Comparison of ENCODE assay signal across 11 mouse cellular contexts in genomic region chr8:121952800-121953199, GRCm38 (mm10). TPM values are rescaled to one million over a fixed set of nuclear protein-coding genes. Genes with fewer than 3 reads are reported as not detected.
DNase-seq lines count a peak whose midpoint lies in the region; ATAC-seq lines count a peak whose summit lies in the region.
"Had no signal": no experiment of that assay in that cellular context is flagged by ENCODE, and none has a peak within 500 bp of the region (broad histone marks: within the 10 kb centered on the region; RNA-seq: fewer than 3 reads in every experiment).

No protein-coding gene starts in this region.

- H3K9me3 ChIP-seq in kidney, embryonic 14.5 days (ENCODE audit: control insufficient read depth, low read length): no peaks in the 10 kb centered on the region
- no peaks in the 10 kb centered on the region for H3K9me3 ChIP-seq in embryonic facial prominence, embryonic 14.5 days (ENCODE audit: control insufficient read depth, low read length)
- no peaks in the 10 kb centered on the region for H3K9me3 ChIP-seq in midbrain, embryonic 11.5 days (ENCODE audit: control insufficient read depth, low read length)

- no peak overlapping the region for H3K27ac ChIP-seq in kidney, embryonic 14.5 days (ENCODE audit: low read depth, low read length)
- no peak overlapping the region for H3K27ac ChIP-seq in embryonic facial prominence, embryonic 14.5 days (replicated peaks; ENCODE audit: low read depth, low read length)
- no peak overlapping the region for H3K27ac ChIP-seq in midbrain, embryonic 11.5 days (ENCODE audit: low read depth, low read length)

- no peak overlapping the region for H3K4me2 ChIP-seq in kidney, embryonic 14.5 days (replicated peaks; ENCODE audit: low read depth, low read length)
- peak overlapping the region; percentile 80 for H3K4me2 ChIP-seq in embryonic facial prominence, embryonic 14.5 days (ENCODE audit: low read depth, low read length)
- no peak overlapping the region; the same call in 1 of the 2 replicates for H3K4me2 ChIP-seq in midbrain, embryonic 11.5 days

- H3K4me1 ChIP-seq in kidney, embryonic 14.5 days (ENCODE audit: control insufficient read depth, insufficient read depth, low read length): peaks cover 46% of the 10 kb centered on the region
- peaks cover 18% of the 10 kb centered on the region for H3K4me1 ChIP-seq in embryonic facial prominence, embryonic 14.5 days (ENCODE audit: control insufficient read depth, insufficient read depth, low read length)
- H3K4me1 ChIP-seq in midbrain, embryonic 11.5 days (ENCODE audit: control insufficient read depth, insufficient read depth, low read length): peaks cover 19% of the 10 kb centered on the region

- no peak for ATAC-seq in kidney, embryonic 14.5 days (ENCODE audit: low FRiP score, low TSS enrichment)
- ATAC-seq in embryonic facial prominence, embryonic 14.5 days (ENCODE audit: low read depth): no peak
- no peak for ATAC-seq in midbrain, embryonic 11.5 days (ENCODE audit: low FRiP score)

- H3K4me3 ChIP-seq in kidney, embryonic 14.5 days (ENCODE audit: low read length): no peak overlapping the region
- no peak overlapping the region for H3K4me3 ChIP-seq in embryonic facial prominence, embryonic 14.5 days (ENCODE audit: low read depth, low read length)
- no peak overlapping the region for H3K4me3 ChIP-seq in midbrain, embryonic 11.5 days (ENCODE audit: low read depth, low read length)

- DNase-seq in kidney, adult 11 months: peak; percentile 58
- DNase-seq in embryonic facial prominence, embryonic 14.5 days (ENCODE audit: low spot score): no peak
- peak; percentile 47 for DNase-seq in kidney, adult 18-20 months
- peak; percentile 44 for DNase-seq in midbrain, embryonic 11.5 days (ENCODE audit: low spot score, missing footprints)
- no peak for DNase-seq in adrenal gland, postnatal 25 days
- no peak for DNase-seq in gastrocnemius, postnatal 10 days
- DNase-seq in right cerebral cortex, adult 18-20 months: no peak
- DNase-seq: cerebellum, adult 18-20 months; layer of hippocampus, postnatal 36 days had no signal

- no peaks in the 10 kb centered on the region for H3K27me3 ChIP-seq in kidney, embryonic 14.5 days (ENCODE audit: control insufficient read depth, insufficient read depth, low read length)
- no peaks in the 10 kb centered on the region for H3K27me3 ChIP-seq in embryonic facial prominence, embryonic 14.5 days (replicated peaks; ENCODE audit: control insufficient read depth, insufficient read depth, low read length)
- no peaks in the 10 kb centered on the region for H3K27me3 ChIP-seq in midbrain, embryonic 11.5 days (ENCODE audit: control insufficient read depth, insufficient read depth, low read length)

- H3K9ac ChIP-seq in kidney, embryonic 14.5 days (ENCODE audit: low read depth, low read length): no peak overlapping the region
- no peak overlapping the region for H3K9ac ChIP-seq in embryonic facial prominence, embryonic 14.5 days (ENCODE audit: low read depth, low read length)
- H3K9ac ChIP-seq in midbrain, embryonic 11.5 days (ENCODE audit: low read length): 0 out of 2 replicates have a peak overlapping the region, but pooled peaks have one; percentile 41

- 65% methylated on average over 7 of the region's 7 CpGs for WGBS in kidney, embryonic 14.5 days
- WGBS in embryonic facial prominence, embryonic 14.5 days: 91% methylated on average over 7 of the region's 7 CpGs
- 81% methylated on average over 7 of the region's 7 CpGs for WGBS in midbrain, embryonic 11.5 days

- H3K36me3 ChIP-seq in kidney, embryonic 14.5 days (ENCODE audit: control insufficient read depth, insufficient read depth, low read length): peaks cover 28% of the 10 kb centered on the region
- peaks cover 22% of the 10 kb centered on the region for H3K36me3 ChIP-seq in embryonic facial prominence, embryonic 14.5 days (ENCODE audit: control insufficient read depth, insufficient read depth, low read length)
- no peaks in the 10 kb centered on the region; the same call in none of the 2 replicates for H3K36me3 ChIP-seq in midbrain, embryonic 11.5 days (ENCODE audit: control insufficient read depth, insufficient read depth, low read length)

RNA-seq across cellular contexts. Expression of gene Banp, which starts 3.2 kb away (rescaled TPM):
- 39.2 and 39.5 TPM in 2 replicates for polyA plus RNA-seq in kidney, embryonic 14.5 days (2014; fragmentation: Nextera tagmentation; extraction: Ambion mirVana)
- polyA plus RNA-seq in embryonic facial prominence, embryonic 14.5 days (2014; fragmentation: Nextera tagmentation; extraction: Ambion mirVana): 32.1 and 34.9 TPM in 2 replicates
- polyA plus RNA-seq in midbrain, embryonic 11.5 days (2014; fragmentation: Nextera tagmentation; extraction: Ambion mirVana): 48.8 and 53.4 TPM in 2 replicates
- total RNA-seq in adrenal gland, postnatal 25 days (2021): 33.2 and 35.7 TPM in 2 replicates
- 10 to 100 TPM in 1 of 2 experiments, 1 to 10 TPM in 1; 6.0 to 11.1 TPM for total RNA-seq in gastrocnemius, postnatal 10 days (2021)

RNA-seq across cellular contexts. Expression of gene Car5a, which starts 8.1 kb away (rescaled TPM):
- not detected in 2 replicates for polyA plus RNA-seq in kidney, embryonic 14.5 days (2014; fragmentation: Nextera tagmentation; extraction: Ambion mirVana)
- not detected in 2 replicates for polyA plus RNA-seq in embryonic facial prominence, embryonic 14.5 days (2014; fragmentation: Nextera tagmentation; extraction: Ambion mirVana)
- polyA plus RNA-seq in midbrain, embryonic 11.5 days (2014; fragmentation: Nextera tagmentation; extraction: Ambion mirVana): 0.14 TPM in 1 of 2 replicates, not detected in the other
- total RNA-seq in adrenal gland, postnatal 25 days (2021): 1.6 TPM in 1 of 2 replicates, not detected in the other
- not detected for total RNA-seq in gastrocnemius, postnatal 10 days (2021)
- total RNA-seq: layer of hippocampus, postnatal 36 days had no signal
- polyA plus RNA-seq: urinary bladder, adult 2 months had no signal

RNA-seq across cellular contexts. Expression of gene Slc7a5, which starts 45.3 kb away (rescaled TPM):
- 16.8 and 25.9 TPM in 2 replicates for polyA plus RNA-seq in kidney, embryonic 14.5 days (2014; fragmentation: Nextera tagmentation; extraction: Ambion mirVana)
- 28.8 and 29.6 TPM in 2 replicates for polyA plus RNA-seq in embryonic facial prominence, embryonic 14.5 days (2014; fragmentation: Nextera tagmentation; extraction: Ambion mirVana)
- polyA plus RNA-seq in midbrain, embryonic 11.5 days (2014; fragmentation: Nextera tagmentation; extraction: Ambion mirVana): 34.9 and 36.5 TPM in 2 replicates
- total RNA-seq in adrenal gland, postnatal 25 days (2021): 56.6 and 57.8 TPM in 2 replicates
- total RNA-seq in gastrocnemius, postnatal 10 days (2021): 10 to 100 TPM in 1 of 2 experiments, 1 to 10 TPM in 1; 8.1 to 10.7 TPM

Comparison
In these comparisons a context has a peak if more than half of its experiments do, and no peak if none do; other contexts are left out.
1. DNase-seq: peak in kidney, adult 11 months (single experiment), kidney, adult 18-20 months (single experiment) and midbrain, embryonic 11.5 days (single experiment); none in embryonic facial prominence, embryonic 14.5 days (single experiment), adrenal gland, postnatal 25 days (single experiment), gastrocnemius, postnatal 10 days (single experiment) and right cerebral cortex, adult 18-20 months (single experiment).